In the genomic region with DNA sequence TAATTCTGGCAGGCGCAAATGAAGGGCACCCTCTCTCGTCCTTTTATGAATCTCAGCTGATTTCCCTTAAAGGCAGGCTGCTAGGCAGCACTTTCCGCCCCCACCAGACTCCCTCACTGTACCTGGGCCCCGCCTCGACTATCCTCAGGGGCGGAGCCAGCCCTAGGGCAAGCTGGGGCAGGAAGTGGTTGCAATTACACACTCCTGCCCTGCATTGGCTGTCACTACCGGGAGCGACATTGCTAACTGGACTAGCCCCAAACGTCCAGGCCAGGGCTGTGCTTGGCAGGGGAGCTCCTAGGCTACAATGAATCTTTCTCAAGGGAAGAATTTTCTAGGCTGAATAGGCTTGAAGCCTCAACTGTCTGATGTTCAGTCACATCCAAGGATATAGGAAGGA, we compare ENCODE assay signal across 8 mouse cellular contexts. TPM values are rescaled to one million over a fixed set of nuclear protein-coding genes. Genes with fewer than 3 reads are reported as not detected.
DNase-seq lines count a peak whose midpoint lies in the region; ATAC-seq and TF ChIP-seq lines count a peak whose summit lies in the region.

No protein-coding gene starts in this region.

- ATAC-seq in erythroblast, adult 5-6 weeks (replicated peaks; ENCODE audit: low FRiP score, poor library complexity, severe bottlenecking): peak; percentile 73
- no peak for ATAC-seq in lung, embryonic 14.5 days (ENCODE audit: insufficient read depth)
- ATAC-seq in stomach, postnatal 0 days (ENCODE audit: low FRiP score, low TSS enrichment): peak; percentile 76
- no peak for ATAC-seq in hindbrain, embryonic 11.5 days (ENCODE audit: low FRiP score)

- no peak overlapping the region for H3K4me2 ChIP-seq in lung, embryonic 14.5 days
- no peak overlapping the region for H3K4me2 ChIP-seq in stomach, postnatal 0 days (replicated peaks; ENCODE audit: low read depth)
- no peak overlapping the region for H3K4me2 ChIP-seq in hindbrain, embryonic 11.5 days (replicated peaks; ENCODE audit: low read depth, low read length)

- no peak overlapping the region for H3K9ac ChIP-seq in lung, embryonic 14.5 days
- no peak overlapping the region for H3K9ac ChIP-seq in stomach, postnatal 0 days (ENCODE audit: low read length)
- H3K9ac ChIP-seq in hindbrain, embryonic 11.5 days (ENCODE audit: low read depth, low read length): no peak overlapping the region

- no peak for TF ChIP-seq EP300 in stomach, postnatal 0 days (optimal IDR thresholded peaks at IDR 0.05)

- H3K27ac ChIP-seq in heart, embryonic 10.5 days: no peak overlapping the region
- H3K27ac ChIP-seq in lung, embryonic 14.5 days (ENCODE audit: low read depth): no peak overlapping the region
- H3K27ac ChIP-seq in stomach, postnatal 0 days (replicated peaks): no peak overlapping the region
- H3K27ac ChIP-seq in hindbrain, embryonic 11.5 days (ENCODE audit: low read depth, low read length): no peak overlapping the region

- peak; percentile 90 for DNase-seq in heart, adult 11 months
- DNase-seq in heart, embryonic 10.5 days (ENCODE audit: low spot score): no peak
- DNase-seq in lung, embryonic 14.5 days: peak; percentile 8
- DNase-seq in stomach, postnatal 0 days (ENCODE audit: low spot score): peak; percentile 53
- no peak for DNase-seq in frontal cortex, adult 2 months (ENCODE audit: extremely low spot score in 1 of 2, low spot score in 1 of 2)
- DNase-seq in hindbrain, embryonic 11.5 days (ENCODE audit: low spot score): no peak
- no peak for DNase-seq in right cerebral cortex, adult 2 months (ENCODE audit: low spot score in 2 of 2)

- no peaks in the 10 kb centered on the region for H3K9me3 ChIP-seq in heart, embryonic 10.5 days
- H3K9me3 ChIP-seq in lung, embryonic 14.5 days (ENCODE audit: low read depth, low read length): no peaks in the 10 kb centered on the region
- H3K9me3 ChIP-seq in stomach, postnatal 0 days (ENCODE audit: control insufficient read depth, low read length): no peaks in the 10 kb centered on the region
- H3K9me3 ChIP-seq in hindbrain, embryonic 11.5 days (ENCODE audit: control insufficient read depth, low read length): no peaks in the 10 kb centered on the region

- H3K4me1 ChIP-seq in heart, embryonic 10.5 days: 0 out of 2 replicates have a peak, but pooled peaks cover 3% of the 10 kb centered on the region
- no peaks in the 10 kb centered on the region for H3K4me1 ChIP-seq in lung, embryonic 14.5 days (ENCODE audit: insufficient read depth)
- no peaks in the 10 kb centered on the region for H3K4me1 ChIP-seq in stomach, postnatal 0 days (replicated peaks; ENCODE audit: control insufficient read depth, insufficient read depth)
- no peaks in the 10 kb centered on the region for H3K4me1 ChIP-seq in hindbrain, embryonic 11.5 days (replicated peaks; ENCODE audit: control insufficient read depth, insufficient read depth, low read length)

- no peaks in the 10 kb centered on the region for H3K36me3 ChIP-seq in heart, embryonic 10.5 days
- H3K36me3 ChIP-seq in lung, embryonic 14.5 days (ENCODE audit: insufficient read depth): no peaks in the 10 kb centered on the region
- no peaks in the 10 kb centered on the region for H3K36me3 ChIP-seq in stomach, postnatal 0 days (ENCODE audit: control insufficient read depth, insufficient read depth, low read length)
- H3K36me3 ChIP-seq in hindbrain, embryonic 11.5 days (ENCODE audit: control insufficient read depth, insufficient read depth, low read length): no peaks in the 10 kb centered on the region

- 21% methylated on average over 9 of the region's 9 CpGs for WGBS in heart, embryonic 10.5 days
- 17% methylated on average over 9 of the region's 9 CpGs for WGBS in lung, embryonic 14.5 days
- WGBS in stomach, postnatal 0 days: 17% methylated on average over 9 of the region's 9 CpGs
- 22% methylated on average over 9 of the region's 9 CpGs for WGBS in hindbrain, embryonic 11.5 days

- no peak for TF ChIP-seq CTCF in lung, embryonic 14.5 days (IDR thresholded peaks at IDR 0.05; ENCODE audit: low read depth)
- TF ChIP-seq CTCF in stomach, postnatal 0 days (IDR thresholded peaks at IDR 0.05; ENCODE audit: low read depth): no peak

- no peak overlapping the region for H3K4me3 ChIP-seq in heart, embryonic 10.5 days
- H3K4me3 ChIP-seq in lung, embryonic 14.5 days (ENCODE audit: low read depth, low read length): no peak overlapping the region
- no peak overlapping the region for H3K4me3 ChIP-seq in stomach, postnatal 0 days (ENCODE audit: low read depth, low read length)
- no peak overlapping the region for H3K4me3 ChIP-seq in hindbrain, embryonic 11.5 days (ENCODE audit: low read depth, low read length)

- H3K27me3 ChIP-seq in heart, embryonic 10.5 days (ENCODE audit: insufficient read depth, poor library complexity, severe bottlenecking): peaks cover 28% of the 10 kb centered on the region; the same call in 1 of the 2 replicates
- no peaks in the 10 kb centered on the region; the same call in 1 of the 2 replicates for H3K27me3 ChIP-seq in lung, embryonic 14.5 days (ENCODE audit: insufficient read depth, low read length)
- H3K27me3 ChIP-seq in stomach, postnatal 0 days (ENCODE audit: control insufficient read depth, insufficient read depth, low read length): no peaks in the 10 kb centered on the region
- H3K27me3 ChIP-seq in hindbrain, embryonic 11.5 days (ENCODE audit: control insufficient read depth, insufficient read depth, low read length): no peaks in the 10 kb centered on the region

RNA-seq across cellular contexts. Expression of a gene that starts 23.0 kb away (rescaled TPM):
- polyA plus RNA-seq in heart, embryonic 10.5 days (2016; fragmentation: Nextera tagmentation; extraction: Ambion mirVana): 4.9 and 6.7 TPM in 2 replicates
- total RNA-seq in erythroblast, adult 5-6 weeks (2015; ENCODE audit: low replicate concordance): 4.6 and 8.6 TPM in 2 replicates
- 23.8 and 31.1 TPM in 2 replicates for total RNA-seq in erythroblast, adult 5-6 weeks (2017; ENCODE audit: low replicate concordance)
- 6.2 and 7.3 TPM in 2 replicates for polyA plus RNA-seq in lung, embryonic 14.5 days (2014; fragmentation: Nextera tagmentation; extraction: Ambion mirVana)
- polyA plus RNA-seq in stomach, postnatal 0 days (2015; fragmentation: Nextera tagmentation; extraction: Ambion mirVana): 2.1 and 2.2 TPM in 2 replicates
- 8.0 and 9.2 TPM in 2 replicates for polyA plus RNA-seq in frontal cortex, adult 2 months (2012; rRNA removed)
- polyA plus RNA-seq in hindbrain, embryonic 11.5 days (2014; fragmentation: Nextera tagmentation; extraction: Ambion mirVana): 5.6 and 8.2 TPM in 2 replicates

Comparison
In these comparisons a context has a peak if more than half of its experiments do, and no peak if none do; other contexts are left out.
1. DNase-seq: peak in heart, adult 11 months (single experiment), lung, embryonic 14.5 days (single experiment) and stomach, postnatal 0 days (single experiment); none in heart, embryonic 10.5 days (single experiment), frontal cortex, adult 2 months (0 of 2), hindbrain, embryonic 11.5 days (single experiment) and right cerebral cortex, adult 2 months (0 of 2).
2. ATAC-seq: peak in erythroblast, adult 5-6 weeks (single experiment) and stomach, postnatal 0 days (single experiment); none in lung, embryonic 14.5 days (single experiment) and hindbrain, embryonic 11.5 days (single experiment).